Mouse (Mus musculus): ENCODE measurements around the gene Hist1h4a.

- no peak for TF ChIP-seq CTCF (IDR thresholded peaks at IDR 0.05; ENCODE audit: low read depth)
- no peak for TF ChIP-seq EP300 (IDR thresholded peaks at IDR 0.05; ENCODE audit: low read depth)
Observed at GRCm38 (mm10) chr13:23740910-23741309, 20.1 kb downstream of the Hist1h4a start.
